Comparison of ENCODE assay signal across 9 mouse cellular contexts in genomic region chr3:96575272-96575984, GRCm38 (mm10). TPM values are rescaled to one million over a fixed set of nuclear protein-coding genes. Genes with fewer than 3 reads are reported as not detected.
DNase-seq lines count a peak whose midpoint lies in the region; ATAC-seq and TF ChIP-seq lines count a peak whose summit lies in the region.
"Had no signal": no experiment of that assay in that cellular context is flagged by ENCODE, and none has a peak within 500 bp of the region (broad histone marks: within the 10 kb centered on the region; RNA-seq: fewer than 3 reads in every experiment).

No protein-coding gene starts in this region.

- intact Hi-C loops in gastrocnemius, postnatal 14 days (cut with DNase I; ENCODE audit: low total_unique reads), result no loop called here

- DNase-seq in lung, embryonic 14.5 days, result no peak
- no peak for DNase-seq in lung, postnatal 25 days (ENCODE audit: low spot score)
- DNase-seq in gastrocnemius, postnatal 14 days, result peak; percentile 71
- peak; percentile 83 for DNase-seq in kidney, adult 18-20 months
- no peak for DNase-seq in spleen, adult 18-20 months
- DNase-seq in Muller cell, postnatal 12 days (ENCODE audit: inconsistent ontology term), result no peak
- DNase-seq in thymus, postnatal 36 days, result no peak

- H3K9ac ChIP-seq in lung, embryonic 14.5 days, result no peak overlapping the region
- H3K9ac ChIP-seq in neural tube, embryonic 15.5 days (replicated peaks), result no peak overlapping the region

- H3K4me2 ChIP-seq in lung, embryonic 14.5 days, result peak overlapping the region; percentile 53; the same call in 1 of the 2 replicates
- peak overlapping the region; percentile 58; the same call in 1 of the 2 replicates for H3K4me2 ChIP-seq in neural tube, embryonic 15.5 days

- 0 out of 2 replicates have a peak, but pooled peaks cover 5% of the 10 kb centered on the region for H3K36me3 ChIP-seq in lung, embryonic 14.5 days (ENCODE audit: insufficient read depth)
- H3K36me3 ChIP-seq in neural tube, embryonic 15.5 days, result no peaks in the 10 kb centered on the region

- H3K4me1 ChIP-seq in lung, embryonic 14.5 days (ENCODE audit: insufficient read depth), result peaks cover 15% of the 10 kb centered on the region; the same call in 1 of the 2 replicates
- H3K4me1 ChIP-seq in neural tube, embryonic 15.5 days, result peaks cover 29% of the 10 kb centered on the region

- peak overlapping the region; percentile 89; the same call in 1 of the 2 replicates for H3K27ac ChIP-seq in lung, embryonic 14.5 days (ENCODE audit: low read depth)
- no peak overlapping the region for H3K27ac ChIP-seq in neural tube, embryonic 15.5 days (replicated peaks)
- H3K27ac ChIP-seq: liver, embryonic 14.5 days had no signal

- no peak overlapping the region for H3K4me3 ChIP-seq in lung, embryonic 14.5 days (ENCODE audit: low read depth, low read length)
- H3K4me3 ChIP-seq in neural tube, embryonic 15.5 days (replicated peaks), result no peak overlapping the region

- no peak for TF ChIP-seq CTCF in lung, embryonic 14.5 days (IDR thresholded peaks at IDR 0.05; ENCODE audit: low read depth)

- H3K9me3 ChIP-seq in lung, embryonic 14.5 days (ENCODE audit: low read depth, low read length), result no peaks in the 10 kb centered on the region
- H3K9me3 ChIP-seq in neural tube, embryonic 15.5 days (replicated peaks), result no peaks in the 10 kb centered on the region

- WGBS in lung, embryonic 14.5 days, result 94% methylated on average over 8 of the region's 8 CpGs
- 75% methylated on average over 8 of the region's 8 CpGs for WGBS in neural tube, embryonic 15.5 days

- ATAC-seq in lung, embryonic 14.5 days (ENCODE audit: insufficient read depth), result no peak
- no peak for ATAC-seq in neural tube, embryonic 15.5 days (ENCODE audit: low FRiP score)

- H3K27me3 ChIP-seq in lung, embryonic 14.5 days (ENCODE audit: insufficient read depth, low read length), result no peaks in the 10 kb centered on the region
- no peaks in the 10 kb centered on the region for H3K27me3 ChIP-seq in neural tube, embryonic 15.5 days (replicated peaks)

RNA-seq across cellular contexts. Expression of gene Gm16253, which starts 1.4 kb away (rescaled TPM):
- polyA plus RNA-seq in lung, embryonic 14.5 days (2014; fragmentation: Nextera tagmentation; extraction: Ambion mirVana), result 0.89 and 1.2 TPM in 2 replicates
- 1 to 10 TPM; 1.2 to 1.5 TPM for total RNA-seq in gastrocnemius, postnatal 14 days (2021)
- polyA plus RNA-seq in neural tube, embryonic 15.5 days (2015; fragmentation: Nextera tagmentation; extraction: Ambion mirVana), result 1.8 TPM in 2 replicates
- polyA plus RNA-seq: liver, embryonic 14.5 days had no signal

RNA-seq across cellular contexts. Expression of gene Txnip, which starts 17.7 kb away (rescaled TPM):
- polyA plus RNA-seq in lung, embryonic 14.5 days (2014; fragmentation: Nextera tagmentation; extraction: Ambion mirVana), result 77.2 and 96.5 TPM in 2 replicates
- 100 to 1,000 TPM; 288 to 458 TPM for total RNA-seq in gastrocnemius, postnatal 14 days (2021)
- 52.5 and 72.5 TPM in 2 replicates for polyA plus RNA-seq in neural tube, embryonic 15.5 days (2015; fragmentation: Nextera tagmentation; extraction: Ambion mirVana)

RNA-seq across cellular contexts. Expression of gene Polr3gl, which starts 18.6 kb away (rescaled TPM):
- 17.8 and 22.9 TPM in 2 replicates for polyA plus RNA-seq in lung, embryonic 14.5 days (2014; fragmentation: Nextera tagmentation; extraction: Ambion mirVana)
- total RNA-seq in gastrocnemius, postnatal 14 days (2021), result 10 to 100 TPM; 30.3 to 34.0 TPM
- polyA plus RNA-seq in neural tube, embryonic 15.5 days (2015; fragmentation: Nextera tagmentation; extraction: Ambion mirVana), result 35.2 and 35.8 TPM in 2 replicates

RNA-seq across cellular contexts. Expression of gene Ankrd34a, which starts 21.0 kb away (rescaled TPM):
- 2.0 and 2.5 TPM in 2 replicates for polyA plus RNA-seq in lung, embryonic 14.5 days (2014; fragmentation: Nextera tagmentation; extraction: Ambion mirVana)
- total RNA-seq in gastrocnemius, postnatal 14 days (2021), result 1 to 10 TPM in 1 of 2 experiments, under 1 TPM in 1; 0.66 to 1.9 TPM
- 18.6 and 21.0 TPM in 2 replicates for polyA plus RNA-seq in neural tube, embryonic 15.5 days (2015; fragmentation: Nextera tagmentation; extraction: Ambion mirVana)

RNA-seq across cellular contexts. Expression of gene Lix1l, which starts 25.5 kb away (rescaled TPM):
- 7.9 and 8.3 TPM in 2 replicates for polyA plus RNA-seq in lung, embryonic 14.5 days (2014; fragmentation: Nextera tagmentation; extraction: Ambion mirVana)
- total RNA-seq in gastrocnemius, postnatal 14 days (2021), result 10 to 100 TPM; 13.6 to 16.4 TPM
- polyA plus RNA-seq in neural tube, embryonic 15.5 days (2015; fragmentation: Nextera tagmentation; extraction: Ambion mirVana), result 5.6 and 6.3 TPM in 2 replicates

Comparison
In these comparisons a context has a peak if more than half of its experiments do, and no peak if none do; other contexts are left out.
1. DNase-seq: peak in gastrocnemius, postnatal 14 days (single experiment) and kidney, adult 18-20 months (single experiment); none in lung, embryonic 14.5 days (single experiment), lung, postnatal 25 days (single experiment), spleen, adult 18-20 months (0 of 2), Muller cell, postnatal 12 days (single experiment) and thymus, postnatal 36 days (0 of 2).